Mouse (Mus musculus) midbrain, embryonic 16.5 days (tissue): Measurements from ENCODE around the gene Abat. TPM values are rescaled to one million over a fixed set of nuclear protein-coding genes. Genes with fewer than 3 reads are reported as not detected.

Source experiments
- ATAC-seq: fragments of 200-750 bp; cut with Nextera tagmentation; 2 replicates; pipeline ENCODE4 v1.8.0; 2017; ENCODE audit warnings: moderate TSS enrichment
- H3K27ac ChIP-seq: fragments of 300-500 bp; sonication (generic); 2 replicates; pipeline ENCODE4 v1.5.1; 2014; ENCODE audit warnings: mild to moderate bottlenecking, low read length, mixed read lengths
- H3K27me3 ChIP-seq: fragments of 300-500 bp; sonication (generic); 2 replicates; pipeline ENCODE4 v1.6.1; 2014; ENCODE audit warnings: low read depth, low read length, mixed read lengths; ENCODE audit not compliant: control insufficient read depth, insufficient read depth
- H3K36me3 ChIP-seq: fragments of 300-500 bp; sonication (generic); 2 replicates; pipeline ENCODE4 v1.6.1; 2014; ENCODE audit warnings: mild to moderate bottlenecking, low read length, moderate library complexity, mixed read lengths; ENCODE audit not compliant: control insufficient read depth, insufficient read depth
- H3K4me1 ChIP-seq: fragments of 300-500 bp; sonication (generic); 2 replicates; pipeline ENCODE4 v1.6.1; 2014; ENCODE audit warnings: mild to moderate bottlenecking, low read length, mixed read lengths; ENCODE audit not compliant: control insufficient read depth, insufficient read depth
- H3K4me2 ChIP-seq: fragments of 300-500 bp; sonication (generic); 2 replicates; pipeline ENCODE4 v1.6.1; 2014; ENCODE audit warnings: mild to moderate bottlenecking, low read length, mixed read lengths
- H3K4me3 ChIP-seq: fragments of 300-500 bp; sonication (generic); 2 replicates; pipeline ENCODE4 v1.5.1; 2014; ENCODE audit warnings: low read depth, mild to moderate bottlenecking, low read length, moderate library complexity, mixed read lengths
- H3K9ac ChIP-seq: fragments of 300-500 bp; sonication (generic); 2 replicates; pipeline ENCODE4 v1.6.1; 2014; ENCODE audit warnings: low read depth, low read length, mixed read lengths
- H3K9me3 ChIP-seq: fragments of 300-500 bp; sonication (generic); replicated peaks from 2 replicates; pipeline ENCODE4 v1.6.1; 2014; ENCODE audit warnings: mild to moderate bottlenecking, low read length, mixed read lengths; ENCODE audit not compliant: control insufficient read depth, poor library complexity, severe bottlenecking
- WGBS: fragments of 180-500 bp; shearing (Covaris S2); extraction: QIAGEN DNeasy Blood & Tissue Kit; methylation state at CpG from one replicate; pipeline ENCODE4 v1.1.7; 2014; 5-methylcytosine and 5-hydroxymethylcytosine counted together
- polyA plus RNA-seq: library from polyadenylated mRNA; unstranded; fragments of >200 nt; fragmentation: Nextera tagmentation; extraction: Ambion mirVana; gene quantifications from 2 replicates; pipeline ENCODE4 v1.2.1, GENCODE M21; 2015

Abat gene
- polyA plus RNA-seq, 1 experiment from 2014 or later, result 76.8 TPM

DNA sequence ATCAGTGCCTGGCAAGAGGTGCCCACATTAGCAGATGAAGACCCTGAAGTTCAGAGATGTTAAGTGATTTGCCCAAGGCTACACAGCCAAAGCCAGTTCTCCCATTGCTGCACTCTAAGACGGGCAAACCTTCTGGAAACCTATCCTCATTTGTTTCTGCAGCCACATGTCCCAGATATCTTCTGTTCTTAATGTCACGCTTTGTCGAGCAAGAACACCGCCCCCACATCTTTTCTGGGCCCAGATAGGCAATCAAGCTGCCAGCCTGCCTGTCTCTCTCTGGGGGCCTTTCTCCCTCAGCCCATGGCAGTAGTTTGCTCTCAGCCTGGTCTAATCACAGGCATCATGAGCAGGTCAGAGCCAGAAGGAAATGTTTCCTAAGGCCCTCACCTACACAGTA lies 83.1 kb downstream of the Abat start:
- 60% methylated on average over 4 of the region's 4 CpGs for WGBS
- ATAC-seq, result no peak

DNA sequence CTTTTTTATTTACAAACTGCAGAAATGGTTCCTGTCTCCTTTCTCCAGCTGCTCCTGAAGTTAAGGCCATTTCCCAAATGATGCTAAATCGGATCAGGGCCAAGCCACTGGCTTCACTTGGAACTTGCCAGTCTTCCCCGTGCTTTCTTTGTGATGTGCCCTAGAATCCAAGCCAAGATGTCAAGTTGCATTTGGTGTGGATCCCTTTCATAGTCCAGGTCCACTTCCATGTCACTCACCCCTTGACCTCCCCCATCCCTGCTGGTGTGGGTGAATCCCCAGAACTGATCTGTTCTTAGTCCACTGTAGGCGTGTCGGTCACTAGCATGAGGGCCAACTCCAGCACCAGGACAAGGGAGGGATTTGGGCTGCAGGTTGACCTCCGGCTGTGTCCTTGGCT lies 84.3 kb downstream of the Abat start:
- Histone ChIP-seq H3K36me3 (peaks cover 4% of the 10 kb centered on the region; the same call in 1 of the 2 replicates), H3K27me3 (no peaks in the 10 kb centered on the region), H3K4me3 (no peak overlapping the region), H3K9ac (no peak overlapping the region), H3K4me2 (no peak overlapping the region), H3K4me1 (no peaks in the 10 kb centered on the region), H3K9me3 (no peaks in the 10 kb centered on the region), H3K27ac (no peak overlapping the region)
- 87% methylated on average over 5 of the region's 5 CpGs for WGBS
- ATAC-seq, result no peak

More for the DNA sequence above, 83.1 kb downstream of the Abat start:
- Histone ChIP-seq H3K4me2 (no peak overlapping the region), H3K4me1 (no peaks in the 10 kb centered on the region), H3K27me3 (no peaks in the 10 kb centered on the region), H3K9me3 (no peaks in the 10 kb centered on the region), H3K4me3 (no peak overlapping the region), H3K36me3 (0 out of 2 replicates have a peak, but pooled peaks cover 2% of the 10 kb centered on the region), H3K9ac (no peak overlapping the region), H3K27ac (no peak overlapping the region)

DNA sequence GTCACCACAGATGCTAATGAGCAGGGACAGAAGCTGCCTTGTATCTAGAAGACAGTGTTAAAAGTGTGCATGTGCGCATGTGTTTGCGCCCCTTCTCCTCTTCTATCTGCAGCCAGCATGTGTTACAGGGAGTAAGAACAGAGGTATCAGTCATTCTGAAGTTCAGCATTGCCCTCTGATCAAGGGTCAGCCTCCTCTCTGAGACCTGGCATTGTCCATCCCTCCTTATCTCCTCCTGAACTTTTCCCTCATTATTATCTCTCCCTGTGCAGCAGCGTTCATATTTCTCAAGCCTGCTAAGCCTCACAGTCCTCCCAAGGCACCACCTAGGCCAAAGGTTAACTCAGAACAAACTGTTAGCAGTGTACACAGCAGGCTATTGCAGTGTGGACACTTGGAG lies 90.6 kb downstream of the Abat start:
- Histone ChIP-seq H3K36me3 (peaks cover 8% of the 10 kb centered on the region), H3K4me1 (no peaks in the 10 kb centered on the region), H3K4me2 (no peak overlapping the region), H3K4me3 (no peak overlapping the region), H3K9ac (no peak overlapping the region), H3K27me3 (no peaks in the 10 kb centered on the region), H3K27ac (no peak overlapping the region), H3K9me3 (no peaks in the 10 kb centered on the region)
- ATAC-seq, result no peak
- 86% methylated on average over 3 of the region's 3 CpGs for WGBS

DNA sequence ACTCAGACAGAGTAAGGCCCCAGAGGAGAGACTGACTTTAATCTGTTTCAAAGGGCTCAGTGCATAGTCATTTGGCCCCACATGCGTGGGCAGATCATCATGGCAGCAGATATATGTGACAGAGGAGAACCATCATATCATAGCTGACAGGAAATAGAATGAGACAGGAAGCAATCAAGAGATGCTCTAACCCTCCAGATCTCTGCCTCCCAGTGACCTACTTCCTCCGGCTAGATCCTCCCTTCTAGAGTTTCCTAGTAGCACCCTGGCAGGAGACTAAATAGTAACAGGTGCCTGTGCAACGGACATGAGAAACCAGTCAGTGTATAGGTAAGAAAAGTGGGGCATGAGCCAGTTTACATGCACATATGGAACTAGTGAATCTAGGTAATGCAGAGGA lies 97.2 kb downstream of the Abat start:
- no peak overlapping the region for H3K4me2 ChIP-seq
- peaks cover 7% of the 10 kb centered on the region; the same call in 1 of the 2 replicates for H3K36me3 ChIP-seq
- ATAC-seq, result no peak
- no peak overlapping the region for H3K9ac ChIP-seq
- no peaks in the 10 kb centered on the region for H3K9me3 ChIP-seq
- no peak overlapping the region for H3K27ac ChIP-seq
- 84% methylated on average over 3 of the region's 3 CpGs for WGBS
- H3K4me1 ChIP-seq, result no peaks in the 10 kb centered on the region
- H3K4me3 ChIP-seq, result no peak overlapping the region
- H3K27me3 ChIP-seq, result no peaks in the 10 kb centered on the region

DNA sequence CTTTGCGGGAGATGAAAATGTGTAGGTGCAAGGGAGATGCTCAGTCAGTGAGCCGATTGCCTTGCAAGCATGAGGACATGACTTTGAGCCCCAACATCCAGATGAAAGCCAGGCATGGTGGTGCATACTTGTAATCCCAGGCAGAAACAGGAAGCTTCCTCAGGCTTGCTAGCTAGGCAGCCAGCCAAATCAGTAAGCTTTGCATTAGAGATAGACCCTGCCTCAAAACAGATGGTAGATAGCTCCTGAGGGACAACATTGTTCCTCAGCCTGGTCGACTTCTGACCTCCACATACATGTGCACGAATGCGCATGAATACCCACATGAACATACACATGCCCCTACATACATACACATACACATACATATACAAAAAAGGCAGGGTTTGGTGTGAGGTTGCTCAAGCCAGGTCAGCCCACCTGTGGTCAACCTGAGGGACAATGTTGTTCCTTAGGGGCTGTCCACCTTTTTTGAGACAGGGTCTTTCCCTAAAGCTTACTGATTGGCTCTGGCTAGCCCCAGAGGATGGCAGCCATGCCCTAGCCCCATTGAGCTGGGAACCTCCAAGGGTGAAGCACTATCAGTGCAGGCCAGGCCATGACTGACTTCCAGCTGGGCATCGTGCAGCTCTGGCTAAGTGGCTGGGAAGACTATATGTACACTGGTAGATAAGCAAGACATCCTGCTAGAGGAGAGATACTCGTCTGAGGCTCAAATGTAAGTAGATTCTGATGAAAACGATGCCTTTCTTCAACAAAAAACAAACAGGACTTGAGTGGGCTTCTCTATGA lies 99.2 kb downstream of the Abat start:
- Histone ChIP-seq H3K27ac (no peak overlapping the region), H3K4me1 (no peaks in the 10 kb centered on the region), H3K9ac (no peak overlapping the region), H3K9me3 (no peaks in the 10 kb centered on the region), H3K36me3 (peaks cover 5% of the 10 kb centered on the region; the same call in 1 of the 2 replicates), H3K27me3 (no peaks in the 10 kb centered on the region), H3K4me3 (no peak overlapping the region), H3K4me2 (no peak overlapping the region)
- no peak for ATAC-seq
- 92% methylated on average over 8 of the region's 8 CpGs for WGBS

DNA sequence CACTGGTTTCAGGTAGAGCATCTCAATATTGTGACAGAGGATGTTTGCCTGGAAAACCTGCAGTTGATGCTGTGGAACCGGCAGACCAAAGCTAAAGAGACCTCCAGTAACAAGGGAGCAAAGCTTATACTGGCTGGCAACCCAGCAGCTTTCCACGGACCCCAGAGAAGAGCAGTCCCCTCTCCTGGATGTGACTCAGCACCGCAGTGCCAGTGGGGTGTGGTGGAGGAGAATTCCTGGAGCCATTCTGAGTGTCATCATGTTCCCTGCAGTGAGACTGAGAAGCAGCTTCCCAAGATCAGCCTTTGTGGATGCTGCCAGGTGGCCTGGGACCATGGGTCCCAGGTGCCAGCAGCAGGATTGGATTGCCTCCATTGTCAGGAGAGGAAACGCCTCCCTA lies 99.8 kb downstream of the Abat start:
- Histone ChIP-seq H3K36me3 (peaks cover 5% of the 10 kb centered on the region; the same call in 1 of the 2 replicates), H3K27ac (no peak overlapping the region), H3K9me3 (no peaks in the 10 kb centered on the region), H3K9ac (no peak overlapping the region), H3K27me3 (no peaks in the 10 kb centered on the region), H3K4me3 (no peak overlapping the region), H3K4me1 (no peaks in the 10 kb centered on the region), H3K4me2 (no peak overlapping the region)
- no peak for ATAC-seq
- WGBS, result 83% methylated on average over 4 of the region's 4 CpGs

DNA sequence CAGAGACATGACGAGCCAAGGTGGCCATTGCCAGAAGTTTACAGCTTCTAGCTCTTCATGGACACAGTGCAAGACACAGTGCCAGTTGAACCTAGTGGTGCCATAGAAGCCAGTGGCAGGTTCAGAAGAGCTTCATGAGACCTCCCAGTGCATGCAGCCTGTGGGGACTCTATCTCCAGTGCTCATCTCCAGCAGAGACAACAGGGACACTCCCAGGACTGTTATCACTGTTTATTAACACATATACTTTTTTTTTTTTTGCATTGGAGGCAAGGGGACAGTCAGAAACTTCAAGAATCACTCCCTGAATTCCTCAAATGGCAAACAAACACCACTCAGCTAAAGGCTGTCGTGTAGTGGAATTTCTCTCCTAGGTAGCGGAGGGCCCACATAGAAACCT lies 100.2 kb downstream of the Abat start:
- H3K27ac ChIP-seq, result no peak overlapping the region
- H3K4me2 ChIP-seq, result no peak overlapping the region
- no peaks in the 10 kb centered on the region for H3K9me3 ChIP-seq
- no peak overlapping the region for H3K9ac ChIP-seq
- WGBS, result 88% methylated on average over 3 of the region's 3 CpGs
- peaks cover 5% of the 10 kb centered on the region; the same call in 1 of the 2 replicates for H3K36me3 ChIP-seq
- H3K4me3 ChIP-seq, result no peak overlapping the region
- H3K4me1 ChIP-seq, result no peaks in the 10 kb centered on the region
- ATAC-seq, result no peak
- H3K27me3 ChIP-seq, result no peaks in the 10 kb centered on the region

DNA sequence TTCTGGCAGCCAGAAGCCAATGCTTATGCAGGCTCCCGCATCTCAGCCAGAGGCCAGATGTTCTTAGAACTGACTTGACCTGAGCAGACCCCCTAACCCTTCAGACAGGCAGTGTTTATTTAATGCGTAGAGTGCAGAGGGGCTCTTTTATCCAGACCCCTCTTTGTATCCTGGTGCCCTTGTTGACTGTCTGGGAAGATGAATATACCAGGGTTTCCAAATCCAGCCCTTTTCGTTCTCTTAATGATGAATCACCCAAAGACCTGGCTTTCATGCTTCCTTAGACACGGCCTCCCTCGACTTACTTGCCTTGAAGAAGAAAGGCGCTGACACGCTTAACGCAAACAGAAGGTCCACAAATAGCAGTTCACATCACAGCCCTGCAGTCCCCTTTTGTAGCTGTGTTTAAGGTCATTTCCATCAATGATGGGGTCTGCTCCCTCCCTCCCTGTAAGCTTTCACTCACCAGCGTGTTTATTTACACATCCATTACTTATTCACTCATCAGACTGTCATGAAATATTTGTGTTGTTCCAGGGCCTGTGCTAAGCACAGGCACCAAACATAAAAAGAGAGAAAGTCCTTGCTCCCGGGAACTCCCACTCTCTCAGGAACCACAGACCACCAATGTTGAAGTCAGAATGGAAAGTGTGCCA lies 106.6 kb downstream of the Abat start:
- no peak for ATAC-seq
- H3K4me1 ChIP-seq, result no peaks in the 10 kb centered on the region
- whole genome bisulfite sequencing, result 30% methylated on average over 10 of the region's 10 CpGs

More for the DNA sequence above, 106.6 kb downstream of the Abat start:
- Histone ChIP-seq H3K9me3 (no peaks in the 10 kb centered on the region), H3K4me3 (no peak overlapping the region), H3K27ac (no peak overlapping the region), H3K36me3 (peaks cover 7% of the 10 kb centered on the region), H3K4me2 (no peak overlapping the region), H3K9ac (no peak overlapping the region), H3K27me3 (no peaks in the 10 kb centered on the region)
